Mouse (Mus musculus): Measurements from ENCODE around the gene Dse. TPM values are rescaled to one million over a fixed set of nuclear protein-coding genes. Genes with fewer than 3 reads are reported as not detected.

Dse gene
- polyA plus RNA-seq, 1 experiment from 2014 or later, result 29.0 TPM

- Histone ChIP-seq H3K27ac (ENCODE audit: low read length) (no peak overlapping the region), H3K9ac (replicated peaks; ENCODE audit: low read depth, low read length) (no peak overlapping the region), H3K4me3 (ENCODE audit: low read depth, low read length) (no peak overlapping the region), H3K4me1 (ENCODE audit: control insufficient read depth, insufficient read depth, low read length) (no peaks in the 10 kb centered on the region), H3K27me3 (ENCODE audit: control insufficient read depth, insufficient read depth, low read length) (no peaks in the 10 kb centered on the region), H3K4me2 (replicated peaks; ENCODE audit: low read depth, low read length) (no peak overlapping the region), H3K9me3 (ENCODE audit: control insufficient read depth, low read depth, low read length) (no peaks in the 10 kb centered on the region), H3K36me3 (ENCODE audit: control insufficient read depth, insufficient read depth, low read length) (no peaks in the 10 kb centered on the region)
- ATAC-seq (ENCODE audit: insufficient number of reproducible peaks, insufficient read depth, low FRiP score, low read depth), result no peak
Measured at GRCm38 (mm10) chr10:34209951-34210350, 2.4 kb upstream of the Dse start.

GRCm38 (mm10) chr10:34208031-34208430, 516 bp upstream of the Dse start:
- 0 out of 2 replicates have a peak overlapping the region, but pooled peaks have one; percentile 79 for H3K9ac ChIP-seq (replicated peaks; ENCODE audit: low read depth, low read length)
- H3K36me3 ChIP-seq (ENCODE audit: control insufficient read depth, insufficient read depth, low read length), result no peaks in the 10 kb centered on the region
- peak overlapping the region; percentile 95; the same call in 1 of the 2 replicates for H3K27ac ChIP-seq (ENCODE audit: low read length)
- H3K4me1 ChIP-seq (ENCODE audit: control insufficient read depth, insufficient read depth, low read length), result no peaks in the 10 kb centered on the region
- no peaks in the 10 kb centered on the region for H3K27me3 ChIP-seq (ENCODE audit: control insufficient read depth, insufficient read depth, low read length)
- H3K4me2 ChIP-seq (replicated peaks; ENCODE audit: low read depth, low read length), result peak overlapping the region; percentile 55
- WGBS, result 7% methylated on average over 13 of the region's 13 CpGs
- H3K4me3 ChIP-seq (ENCODE audit: low read depth, low read length), result peak overlapping the region; percentile 78
- ATAC-seq (ENCODE audit: insufficient number of reproducible peaks, insufficient read depth, low FRiP score, low read depth), result no peak
- no peaks in the 10 kb centered on the region for H3K9me3 ChIP-seq (ENCODE audit: control insufficient read depth, low read depth, low read length)

GRCm38 (mm10) chr10:34206783-34207502, 572 bp downstream of the Dse start:
- peak overlapping the region; percentile 79 for H3K9ac ChIP-seq (replicated peaks; ENCODE audit: low read depth, low read length)
- H3K27me3 ChIP-seq (ENCODE audit: control insufficient read depth, insufficient read depth, low read length), result no peaks in the 10 kb centered on the region
- no peaks in the 10 kb centered on the region for H3K9me3 ChIP-seq (ENCODE audit: control insufficient read depth, low read depth, low read length)
- no peaks in the 10 kb centered on the region for H3K36me3 ChIP-seq (ENCODE audit: control insufficient read depth, insufficient read depth, low read length)
- no peaks in the 10 kb centered on the region for H3K4me1 ChIP-seq (ENCODE audit: control insufficient read depth, insufficient read depth, low read length)
- 0% methylated on average over 55 of the region's 65 CpGs for WGBS
- H3K4me3 ChIP-seq (ENCODE audit: low read depth, low read length), result peak overlapping the region; percentile 78
- peak overlapping the region; percentile 95 for H3K27ac ChIP-seq (ENCODE audit: low read length)
- H3K4me2 ChIP-seq (replicated peaks; ENCODE audit: low read depth, low read length), result peak overlapping the region; percentile 55
- peak; percentile 95 for ATAC-seq (ENCODE audit: insufficient number of reproducible peaks, insufficient read depth, low FRiP score, low read depth)

GRCm38 (mm10) chr10:34206436-34206782, 1.1 kb downstream of the Dse start:
- no peaks in the 10 kb centered on the region for H3K36me3 ChIP-seq (ENCODE audit: control insufficient read depth, insufficient read depth, low read length)
- no peak for ATAC-seq (ENCODE audit: insufficient number of reproducible peaks, insufficient read depth, low FRiP score, low read depth)
- peak overlapping the region; percentile 55 for H3K4me2 ChIP-seq (replicated peaks; ENCODE audit: low read depth, low read length)
- H3K9me3 ChIP-seq (ENCODE audit: control insufficient read depth, low read depth, low read length), result no peaks in the 10 kb centered on the region
- peak overlapping the region; percentile 78 for H3K4me3 ChIP-seq (ENCODE audit: low read depth, low read length)
- H3K27ac ChIP-seq (ENCODE audit: low read length), result peak overlapping the region; percentile 95
- H3K9ac ChIP-seq (replicated peaks; ENCODE audit: low read depth, low read length), result peak overlapping the region; percentile 79
- H3K4me1 ChIP-seq (ENCODE audit: control insufficient read depth, insufficient read depth, low read length), result no peaks in the 10 kb centered on the region
- WGBS, result under 1% methylated on average over 15 of the region's 15 CpGs
- H3K27me3 ChIP-seq (ENCODE audit: control insufficient read depth, insufficient read depth, low read length), result no peaks in the 10 kb centered on the region

GRCm38 (mm10) chr10:34205825-34206224, 1.7 kb downstream of the Dse start:
- 83% methylated on average over 1 of the region's 1 CpGs for WGBS
- Histone ChIP-seq H3K9me3 (ENCODE audit: control insufficient read depth, low read depth, low read length) (no peaks in the 10 kb centered on the region), H3K4me1 (ENCODE audit: control insufficient read depth, insufficient read depth, low read length) (no peaks in the 10 kb centered on the region), H3K27ac (ENCODE audit: low read length) (no peak overlapping the region), H3K4me2 (replicated peaks; ENCODE audit: low read depth, low read length) (peak overlapping the region; percentile 55), H3K9ac (replicated peaks; ENCODE audit: low read depth, low read length) (no peak overlapping the region), H3K4me3 (ENCODE audit: low read depth, low read length) (peak overlapping the region; percentile 78; the same call in 1 of the 2 replicates), H3K36me3 (ENCODE audit: control insufficient read depth, insufficient read depth, low read length) (no peaks in the 10 kb centered on the region), H3K27me3 (ENCODE audit: control insufficient read depth, insufficient read depth, low read length) (no peaks in the 10 kb centered on the region)
- ATAC-seq (ENCODE audit: insufficient number of reproducible peaks, insufficient read depth, low FRiP score, low read depth), result no peak

GRCm38 (mm10) chr10:34200689-34201088, 6.8 kb downstream of the Dse start:
- Histone ChIP-seq H3K4me1 (ENCODE audit: control insufficient read depth, insufficient read depth, low read length) (peaks cover 11% of the 10 kb centered on the region; the same call in 1 of the 2 replicates), H3K27me3 (ENCODE audit: control insufficient read depth, insufficient read depth, low read length) (no peaks in the 10 kb centered on the region), H3K27ac (ENCODE audit: low read length) (no peak overlapping the region), H3K36me3 (ENCODE audit: control insufficient read depth, insufficient read depth, low read length) (no peaks in the 10 kb centered on the region), H3K9me3 (ENCODE audit: control insufficient read depth, low read depth, low read length) (no peaks in the 10 kb centered on the region), H3K4me2 (replicated peaks; ENCODE audit: low read depth, low read length) (no peak overlapping the region), H3K9ac (replicated peaks; ENCODE audit: low read depth, low read length) (no peak overlapping the region), H3K4me3 (ENCODE audit: low read depth, low read length) (no peak overlapping the region)
- WGBS, result 75% methylated on average over 1 of the region's 1 CpGs
- ATAC-seq (ENCODE audit: insufficient number of reproducible peaks, insufficient read depth, low FRiP score, low read depth), result no peak

GRCm38 (mm10) chr10:34198574-34198973, 8.9 kb downstream of the Dse start:
- H3K4me1 ChIP-seq (ENCODE audit: control insufficient read depth, insufficient read depth, low read length), result peaks cover 11% of the 10 kb centered on the region; the same call in 1 of the 2 replicates
- no peak overlapping the region for H3K9ac ChIP-seq (replicated peaks; ENCODE audit: low read depth, low read length)
- no peaks in the 10 kb centered on the region for H3K36me3 ChIP-seq (ENCODE audit: control insufficient read depth, insufficient read depth, low read length)
- H3K27me3 ChIP-seq (ENCODE audit: control insufficient read depth, insufficient read depth, low read length), result no peaks in the 10 kb centered on the region
- H3K4me2 ChIP-seq (replicated peaks; ENCODE audit: low read depth, low read length), result no peak overlapping the region
- no peak overlapping the region; the same call in 1 of the 2 replicates for H3K27ac ChIP-seq (ENCODE audit: low read length)
- ATAC-seq (ENCODE audit: insufficient number of reproducible peaks, insufficient read depth, low FRiP score, low read depth), result no peak
- no peaks in the 10 kb centered on the region for H3K9me3 ChIP-seq (ENCODE audit: control insufficient read depth, low read depth, low read length)
- H3K4me3 ChIP-seq (ENCODE audit: low read depth, low read length), result no peak overlapping the region
- 63% methylated on average over 3 of the region's 3 CpGs for WGBS

GRCm38 (mm10) chr10:34198061-34198460, 9.5 kb downstream of the Dse start:
- H3K4me2 ChIP-seq (replicated peaks; ENCODE audit: low read depth, low read length), result no peak overlapping the region
- H3K9ac ChIP-seq (replicated peaks; ENCODE audit: low read depth, low read length), result no peak overlapping the region
- H3K36me3 ChIP-seq (ENCODE audit: control insufficient read depth, insufficient read depth, low read length), result no peaks in the 10 kb centered on the region
- no peak overlapping the region for H3K4me3 ChIP-seq (ENCODE audit: low read depth, low read length)
- no peaks in the 10 kb centered on the region for H3K9me3 ChIP-seq (ENCODE audit: control insufficient read depth, low read depth, low read length)
- peaks cover 11% of the 10 kb centered on the region; the same call in 1 of the 2 replicates for H3K4me1 ChIP-seq (ENCODE audit: control insufficient read depth, insufficient read depth, low read length)
- peak overlapping the region; percentile 15; the same call in 1 of the 2 replicates for H3K27ac ChIP-seq (ENCODE audit: low read length)
- ATAC-seq (ENCODE audit: insufficient number of reproducible peaks, insufficient read depth, low FRiP score, low read depth), result no peak
- H3K27me3 ChIP-seq (ENCODE audit: control insufficient read depth, insufficient read depth, low read length), result no peaks in the 10 kb centered on the region
- 17% methylated on average over 3 of the region's 3 CpGs for WGBS

- no peak overlapping the region for H3K9ac ChIP-seq (replicated peaks; ENCODE audit: low read depth, low read length)
- H3K36me3 ChIP-seq (ENCODE audit: control insufficient read depth, insufficient read depth, low read length), result no peaks in the 10 kb centered on the region
- no peaks in the 10 kb centered on the region for H3K27me3 ChIP-seq (ENCODE audit: control insufficient read depth, insufficient read depth, low read length)
- no peak for ATAC-seq (ENCODE audit: insufficient number of reproducible peaks, insufficient read depth, low FRiP score, low read depth)
- 73% methylated on average over 3 of the region's 3 CpGs for whole genome bisulfite sequencing
- peaks cover 11% of the 10 kb centered on the region; the same call in 1 of the 2 replicates for H3K4me1 ChIP-seq (ENCODE audit: control insufficient read depth, insufficient read depth, low read length)
- no peak overlapping the region for H3K4me2 ChIP-seq (replicated peaks; ENCODE audit: low read depth, low read length)
- H3K4me3 ChIP-seq (ENCODE audit: low read depth, low read length), result no peak overlapping the region
- no peak overlapping the region for H3K27ac ChIP-seq (ENCODE audit: low read length)
- no peaks in the 10 kb centered on the region for H3K9me3 ChIP-seq (ENCODE audit: control insufficient read depth, low read depth, low read length)
Measured at GRCm38 (mm10) chr10:34197269-34197668, 10.2 kb downstream of the Dse start.
